In the genomic region with DNA sequence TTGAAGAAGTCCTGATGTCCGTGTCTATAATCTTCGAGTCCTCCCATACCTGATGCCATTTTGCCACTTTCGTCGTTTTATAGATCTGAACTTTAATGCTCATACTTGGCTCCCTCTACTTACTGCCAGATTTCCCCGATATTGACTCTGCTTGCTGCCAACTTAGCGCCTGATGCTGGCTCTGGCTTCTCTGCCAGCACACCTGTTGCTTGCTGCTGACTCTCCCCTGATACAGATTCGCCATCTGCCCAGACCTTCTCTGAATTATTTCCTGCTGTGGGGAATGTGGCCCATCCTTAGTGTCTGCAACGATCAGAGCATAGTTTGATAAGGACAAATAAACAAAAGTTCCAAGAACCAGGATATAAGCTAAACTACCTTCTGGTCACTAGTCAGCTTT, we compare ENCODE assay signal across 28 mouse cellular contexts.
DNase-seq lines count a peak whose midpoint lies in the region; ATAC-seq and TF ChIP-seq lines count a peak whose summit lies in the region.
"Had no signal": no experiment of that assay in that cellular context is flagged by ENCODE, and none has a peak within 500 bp of the region (broad histone marks: within the 10 kb centered on the region; RNA-seq: fewer than 3 reads in every experiment).

No protein-coding gene starts in this region.

- H3K4me1 ChIP-seq in hindbrain, embryonic 16.5 days (ENCODE audit: control insufficient read depth, insufficient read depth, low read depth, low read length) = no peaks in the 10 kb centered on the region
- peaks cover 15% of the 10 kb centered on the region for H3K4me1 ChIP-seq in hindbrain, embryonic 10.5 days (replicated peaks)
- no peaks in the 10 kb centered on the region for H3K4me1 ChIP-seq in midbrain, postnatal 0 days (ENCODE audit: insufficient read depth, low read length)
- no peaks in the 10 kb centered on the region for H3K4me1 ChIP-seq in midbrain, embryonic 16.5 days (ENCODE audit: control insufficient read depth, insufficient read depth, low read length)
- H3K4me1 ChIP-seq: stomach, embryonic 15.5 days had no signal

- no peak for TF ChIP-seq CTCF in midbrain, postnatal 0 days (IDR thresholded peaks at IDR 0.05)

- no peak overlapping the region for H3K27ac ChIP-seq in hindbrain, embryonic 16.5 days (ENCODE audit: low read depth, low read length)
- H3K27ac ChIP-seq in hindbrain, embryonic 10.5 days = no peak overlapping the region
- H3K27ac ChIP-seq in midbrain, postnatal 0 days (ENCODE audit: low read depth, low read length) = no peak overlapping the region
- no peak overlapping the region for H3K27ac ChIP-seq in midbrain, embryonic 16.5 days (ENCODE audit: low read length)
- H3K27ac ChIP-seq: gastrocnemius, adult 2 months; heart, adult 2 months; heart, embryonic 13.5 days; kidney, postnatal 0 days; liver, embryonic 14.5 days; macrophage; midbrain, embryonic 13.5 days; stomach, embryonic 15.5 days had no signal

- 67% methylated on average over 8 of the region's 8 CpGs for WGBS in hindbrain, embryonic 16.5 days
- 87% methylated on average over 8 of the region's 8 CpGs for WGBS in hindbrain, embryonic 10.5 days
- 89% methylated on average over 8 of the region's 8 CpGs for WGBS in midbrain, postnatal 0 days
- WGBS in midbrain, embryonic 16.5 days = 86% methylated on average over 8 of the region's 8 CpGs

- H3K9me3 ChIP-seq in hindbrain, embryonic 16.5 days (ENCODE audit: control insufficient read depth, low read length) = no peaks in the 10 kb centered on the region
- H3K9me3 ChIP-seq in hindbrain, embryonic 10.5 days = no peaks in the 10 kb centered on the region
- H3K9me3 ChIP-seq in midbrain, postnatal 0 days (ENCODE audit: low read length) = no peaks in the 10 kb centered on the region
- no peaks in the 10 kb centered on the region for H3K9me3 ChIP-seq in midbrain, embryonic 16.5 days (replicated peaks; ENCODE audit: control insufficient read depth, low read length, poor library complexity, severe bottlenecking)
- H3K9me3 ChIP-seq: heart, embryonic 13.5 days; midbrain, embryonic 13.5 days; stomach, embryonic 15.5 days had no signal

- no peaks in the 10 kb centered on the region for H3K36me3 ChIP-seq in hindbrain, embryonic 16.5 days (ENCODE audit: control insufficient read depth, insufficient read depth, low read length)
- H3K36me3 ChIP-seq in hindbrain, embryonic 10.5 days = no peaks in the 10 kb centered on the region
- no peaks in the 10 kb centered on the region for H3K36me3 ChIP-seq in midbrain, postnatal 0 days (ENCODE audit: insufficient read depth, low read length)
- no peaks in the 10 kb centered on the region for H3K36me3 ChIP-seq in midbrain, embryonic 16.5 days (ENCODE audit: control insufficient read depth, insufficient read depth, low read length)
- H3K36me3 ChIP-seq: heart, embryonic 13.5 days; midbrain, embryonic 13.5 days; stomach, embryonic 15.5 days had no signal

- peak; percentile 58 to 60 for DNase-seq in cerebellum, postnatal 14 days
- DNase-seq in cerebellum, adult 9-10 months = no peak
- DNase-seq in hindbrain, embryonic 10.5 days (ENCODE audit: low spot score) = no peak
- DNase-seq in midbrain, postnatal 0 days (ENCODE audit: low spot score) = peak; percentile 55
- no peak for DNase-seq in thymus, postnatal 4 days
- DNase-seq: adrenal gland, postnatal 10 days; cerebellum, adult 11-12 months; cerebellum, postnatal 36 days; gastrocnemius, adult 2 months; heart, adult 2 months; heart, postnatal 10 days; kidney, adult 8-10 months; kidney, postnatal 4 days; liver; lung, adult 2 months; lung, postnatal 10 days; right cerebral cortex, postnatal 25 days; thymus, postnatal 14 days had no signal

- H3K27me3 ChIP-seq in hindbrain, embryonic 16.5 days (replicated peaks; ENCODE audit: control insufficient read depth, insufficient read depth, low read length) = no peaks in the 10 kb centered on the region
- H3K27me3 ChIP-seq in hindbrain, embryonic 10.5 days (ENCODE audit: insufficient read depth, poor library complexity, severe bottlenecking) = no peaks in the 10 kb centered on the region
- no peaks in the 10 kb centered on the region for H3K27me3 ChIP-seq in midbrain, postnatal 0 days (ENCODE audit: insufficient read depth, low read length)
- no peaks in the 10 kb centered on the region for H3K27me3 ChIP-seq in midbrain, embryonic 16.5 days (ENCODE audit: control insufficient read depth, insufficient read depth, low read depth, low read length)
- H3K27me3 ChIP-seq: heart, embryonic 13.5 days; midbrain, embryonic 13.5 days; Patski; stomach, embryonic 15.5 days had no signal

- H3K4me2 ChIP-seq in hindbrain, embryonic 16.5 days (ENCODE audit: low read length) = no peak overlapping the region
- H3K4me2 ChIP-seq in midbrain, postnatal 0 days (ENCODE audit: low read depth, low read length, poor library complexity, severe bottlenecking) = no peak overlapping the region
- H3K4me2 ChIP-seq in midbrain, embryonic 16.5 days (ENCODE audit: low read length) = no peak overlapping the region
- H3K4me2 ChIP-seq: heart, embryonic 13.5 days; midbrain, embryonic 13.5 days; stomach, embryonic 15.5 days had no signal

- H3K4me3 ChIP-seq in hindbrain, embryonic 16.5 days (ENCODE audit: low read length) = no peak overlapping the region
- H3K4me3 ChIP-seq in hindbrain, embryonic 10.5 days = no peak overlapping the region
- H3K4me3 ChIP-seq in midbrain, postnatal 0 days (ENCODE audit: low read depth, low read length) = no peak overlapping the region
- H3K4me3 ChIP-seq in midbrain, embryonic 16.5 days (ENCODE audit: low read depth, low read length) = no peak overlapping the region
- H3K4me3 ChIP-seq: gastrocnemius, adult 2 months; heart, adult 2 months; heart, embryonic 13.5 days; midbrain, embryonic 13.5 days; stomach, embryonic 15.5 days had no signal

- ATAC-seq in hindbrain, embryonic 16.5 days = peak; percentile 40
- ATAC-seq in midbrain, postnatal 0 days (ENCODE audit: low FRiP score) = no peak
- no peak for ATAC-seq in midbrain, embryonic 16.5 days
- ATAC-seq: intestine, embryonic 16.5 days; midbrain, embryonic 13.5 days; Patski had no signal

- H3K9ac ChIP-seq in hindbrain, embryonic 16.5 days (ENCODE audit: low read depth, low read length) = no peak overlapping the region
- no peak overlapping the region for H3K9ac ChIP-seq in midbrain, postnatal 0 days (replicated peaks; ENCODE audit: low read length, poor library complexity, severe bottlenecking)
- H3K9ac ChIP-seq in midbrain, embryonic 16.5 days (ENCODE audit: low read depth, low read length) = no peak overlapping the region
- H3K9ac ChIP-seq: heart, embryonic 13.5 days; liver, embryonic 14.5 days; midbrain, embryonic 13.5 days; stomach, embryonic 15.5 days had no signal

Comparison
In these comparisons a context has a peak if more than half of its experiments do, and no peak if none do; other contexts are left out.
1. DNase-seq: peak in cerebellum, postnatal 14 days (2 of 2) and midbrain, postnatal 0 days (single experiment); none in cerebellum, adult 9-10 months (single experiment), hindbrain, embryonic 10.5 days (single experiment) and thymus, postnatal 4 days (single experiment).